Mouse (Mus musculus): Measurements from ENCODE around the gene Zmiz1. TPM values are rescaled to one million over a fixed set of nuclear protein-coding genes. Genes with fewer than 3 reads are reported as not detected.
A peak's percentile ranks its signal among the peaks of the same experiment; 100 is the strongest.

Zmiz1 gene
- polyA plus RNA-seq, 1 experiment from 2014 or later, result 37.4 TPM

- H3K4me2 ChIP-seq (ENCODE audit: low read length), result no peak overlapping the region
- ATAC-seq (replicated peaks; ENCODE audit: low FRiP score, low TSS enrichment, low read depth) (no peak), DNase-seq (ENCODE audit: low spot score) (no peak)
- 83% methylated on average over 2 of the region's 2 CpGs for WGBS
- no peak overlapping the region for H3K4me3 ChIP-seq (ENCODE audit: low read depth, low read length)
- no peaks in the 10 kb centered on the region for H3K27me3 ChIP-seq (replicated peaks; ENCODE audit: control insufficient read depth, insufficient read depth, low read length)
- no peak overlapping the region for H3K27ac ChIP-seq (ENCODE audit: low read depth)
- H3K9ac ChIP-seq (ENCODE audit: low read length), result 0 out of 2 replicates have a peak overlapping the region, but pooled peaks have one; percentile 0
- H3K36me3 ChIP-seq (ENCODE audit: control insufficient read depth, insufficient read depth, low read length), result 0 out of 2 replicates have a peak, but pooled peaks cover 1% of the 10 kb centered on the region
- peaks cover 39% of the 10 kb centered on the region for H3K4me1 ChIP-seq (replicated peaks; ENCODE audit: control insufficient read depth, insufficient read depth, low read length)
- no peaks in the 10 kb centered on the region for H3K9me3 ChIP-seq (ENCODE audit: control insufficient read depth, low read length)
These were observed 249.9 kb downstream of the Zmiz1 start for GRCm38 (mm10) chr14:25708917-25709316.

- no peak overlapping the region for H3K4me3 ChIP-seq (ENCODE audit: low read depth, low read length)
- no peak overlapping the region for H3K9ac ChIP-seq (ENCODE audit: low read length)
- H3K4me1 ChIP-seq (replicated peaks; ENCODE audit: control insufficient read depth, insufficient read depth, low read length), result peaks cover 39% of the 10 kb centered on the region
- H3K36me3 ChIP-seq (ENCODE audit: control insufficient read depth, insufficient read depth, low read length), result peaks cover 13% of the 10 kb centered on the region
- no peak overlapping the region for H3K4me2 ChIP-seq (ENCODE audit: low read length)
- H3K27me3 ChIP-seq (replicated peaks; ENCODE audit: control insufficient read depth, insufficient read depth, low read length), result no peaks in the 10 kb centered on the region
- 26% methylated on average over 4 of the region's 4 CpGs for WGBS
- no peaks in the 10 kb centered on the region for H3K9me3 ChIP-seq (ENCODE audit: control insufficient read depth, low read length)
- ATAC-seq (replicated peaks; ENCODE audit: low FRiP score, low TSS enrichment, low read depth) (no peak), DNase-seq (ENCODE audit: low spot score) (no peak)
- peak overlapping the region; percentile 77 for H3K27ac ChIP-seq (ENCODE audit: low read depth)
These were observed 251.1 kb downstream of the Zmiz1 start for GRCm38 (mm10) chr14:25710073-25710472.

DNA sequence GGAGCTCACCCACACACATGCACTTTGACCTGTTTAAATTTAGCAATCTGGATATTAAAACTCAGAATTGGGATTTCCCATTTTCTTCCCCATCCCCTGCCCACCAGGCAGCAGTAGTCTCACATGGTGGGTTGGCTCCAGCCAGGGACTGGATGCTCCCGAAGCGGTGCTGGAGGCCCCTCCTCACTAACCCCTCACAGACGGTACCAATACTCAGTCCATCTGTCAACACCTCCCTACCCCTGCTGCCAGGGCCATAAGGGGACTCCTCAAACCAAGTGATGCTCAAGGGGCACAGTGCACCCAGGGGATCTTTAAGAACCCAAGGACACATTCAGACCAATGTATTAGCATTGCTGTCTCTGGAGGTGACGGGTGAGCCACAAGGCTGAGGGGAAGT, 251.7 kb downstream of the Zmiz1 start:
- no peak overlapping the region for H3K4me3 ChIP-seq (ENCODE audit: low read depth, low read length)
- DNase-seq (ENCODE audit: low spot score) (no peak), ATAC-seq (replicated peaks; ENCODE audit: low FRiP score, low TSS enrichment, low read depth) (no peak)
- H3K27me3 ChIP-seq (replicated peaks; ENCODE audit: control insufficient read depth, insufficient read depth, low read length), result no peaks in the 10 kb centered on the region
- no peak overlapping the region for H3K4me2 ChIP-seq (ENCODE audit: low read length)
- peaks cover 18% of the 10 kb centered on the region for H3K36me3 ChIP-seq (ENCODE audit: control insufficient read depth, insufficient read depth, low read length)
- peak overlapping the region; percentile 77 for H3K27ac ChIP-seq (ENCODE audit: low read depth)
- H3K9me3 ChIP-seq (ENCODE audit: control insufficient read depth, low read length), result no peaks in the 10 kb centered on the region
- H3K9ac ChIP-seq (ENCODE audit: low read length), result no peak overlapping the region
- 58% methylated on average over 4 of the region's 4 CpGs for WGBS
- peaks cover 39% of the 10 kb centered on the region for H3K4me1 ChIP-seq (replicated peaks; ENCODE audit: control insufficient read depth, insufficient read depth, low read length)

GRCm38 (mm10) chr14:25711177-25711576, 252.2 kb downstream of the Zmiz1 start:
- H3K27ac ChIP-seq (ENCODE audit: low read depth), result peak overlapping the region; percentile 77
- H3K27me3 ChIP-seq (replicated peaks; ENCODE audit: control insufficient read depth, insufficient read depth, low read length), result no peaks in the 10 kb centered on the region
- peaks cover 39% of the 10 kb centered on the region for H3K4me1 ChIP-seq (replicated peaks; ENCODE audit: control insufficient read depth, insufficient read depth, low read length)
- H3K9ac ChIP-seq (ENCODE audit: low read length), result no peak overlapping the region
- no peak overlapping the region for H3K4me2 ChIP-seq (ENCODE audit: low read length)
- no peak overlapping the region for H3K4me3 ChIP-seq (ENCODE audit: low read depth, low read length)
- no peaks in the 10 kb centered on the region for H3K9me3 ChIP-seq (ENCODE audit: control insufficient read depth, low read length)
- 20% methylated on average over 7 of the region's 7 CpGs for WGBS
- DNase-seq (ENCODE audit: low spot score) (peak; percentile 70), ATAC-seq (replicated peaks; ENCODE audit: low FRiP score, low TSS enrichment, low read depth) (peak; percentile 54)
- H3K36me3 ChIP-seq (ENCODE audit: control insufficient read depth, insufficient read depth, low read length), result peaks cover 21% of the 10 kb centered on the region

DNA sequence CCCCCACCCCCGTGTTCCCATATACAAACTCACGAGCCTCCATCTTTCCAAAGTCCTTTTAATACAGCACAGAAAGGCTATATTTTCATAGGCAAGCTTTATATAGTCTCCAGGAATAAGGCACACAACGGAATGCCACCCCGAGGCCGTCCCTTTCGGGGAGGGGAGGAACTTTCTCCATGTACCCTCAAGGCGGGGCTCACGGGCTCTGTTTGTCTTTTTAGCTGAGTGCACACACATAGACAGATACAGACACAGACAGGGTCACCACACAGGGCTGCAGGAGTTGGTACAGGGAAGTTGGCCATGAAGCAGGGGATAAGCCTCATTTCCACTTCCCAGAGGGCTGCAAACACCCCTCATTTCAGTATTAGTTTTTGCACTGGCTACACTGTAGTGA, 252.6 kb downstream of the Zmiz1 start:
- peak; percentile 13; the same call in 1 of the 2 replicates for ATAC-seq (replicated peaks; ENCODE audit: low FRiP score, low TSS enrichment, low read depth)
- Histone ChIP-seq H3K9ac (ENCODE audit: low read length) (0 out of 2 replicates have a peak overlapping the region, but pooled peaks have one; percentile 10), H3K4me3 (ENCODE audit: low read depth, low read length) (no peak overlapping the region), H3K27me3 (replicated peaks; ENCODE audit: control insufficient read depth, insufficient read depth, low read length) (no peaks in the 10 kb centered on the region), H3K9me3 (ENCODE audit: control insufficient read depth, low read length) (no peaks in the 10 kb centered on the region), H3K27ac (ENCODE audit: low read depth) (peak overlapping the region; percentile 77), H3K4me2 (ENCODE audit: low read length) (no peak overlapping the region), H3K36me3 (ENCODE audit: control insufficient read depth, insufficient read depth, low read length) (peaks cover 21% of the 10 kb centered on the region), H3K4me1 (replicated peaks; ENCODE audit: control insufficient read depth, insufficient read depth, low read length) (peaks cover 42% of the 10 kb centered on the region)
- WGBS, result 37% methylated on average over 8 of the region's 8 CpGs
- no peak for DNase-seq (ENCODE audit: low spot score)

DNA sequence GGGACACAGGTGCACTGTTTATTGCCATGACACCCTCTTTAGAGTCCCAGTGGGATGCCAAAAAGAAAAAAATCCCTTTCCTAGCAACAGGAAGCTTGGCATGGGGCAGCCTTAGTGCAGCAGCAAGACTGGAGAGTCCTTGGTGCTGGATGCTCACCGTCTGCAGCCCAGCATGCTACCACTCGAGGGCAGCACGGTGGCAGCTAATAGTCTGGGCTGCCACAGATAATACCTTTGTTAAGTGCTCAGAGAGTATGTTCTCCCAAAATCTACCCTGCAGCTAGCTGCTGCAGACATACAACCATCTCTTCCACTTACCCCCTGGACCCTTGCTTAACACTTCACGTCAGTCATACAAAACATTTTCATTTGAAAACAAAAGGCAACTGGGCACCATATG, 254.5 kb downstream of the Zmiz1 start:
- Histone ChIP-seq H3K9me3 (ENCODE audit: control insufficient read depth, low read length) (no peaks in the 10 kb centered on the region), H3K27ac (ENCODE audit: low read depth) (no peak overlapping the region), H3K4me1 (replicated peaks; ENCODE audit: control insufficient read depth, insufficient read depth, low read length) (peaks cover 50% of the 10 kb centered on the region), H3K36me3 (ENCODE audit: control insufficient read depth, insufficient read depth, low read length) (peaks cover 21% of the 10 kb centered on the region), H3K4me2 (ENCODE audit: low read length) (no peak overlapping the region), H3K4me3 (ENCODE audit: low read depth, low read length) (no peak overlapping the region), H3K27me3 (replicated peaks; ENCODE audit: control insufficient read depth, insufficient read depth, low read length) (no peaks in the 10 kb centered on the region), H3K9ac (ENCODE audit: low read length) (no peak overlapping the region)
- 31% methylated on average over 4 of the region's 4 CpGs for WGBS
- ATAC-seq (replicated peaks; ENCODE audit: low FRiP score, low TSS enrichment, low read depth) (no peak), DNase-seq (ENCODE audit: low spot score) (no peak)

Small RNAs within 50 kb of the gene (microRNA-seq; reads per million reads assigned to microRNA genes)
- 5.7 reads per million, percentile 34 among the genes with 10 or more reads in this experiment for gene Mir3075

Other genes with a start within 250 kb of the Zmiz1 start
- 71.2 and 71.4 TPM in 2 replicates for gene Ppif, start 235.0 kb downstream of the Zmiz1 start, polyA plus RNA-seq (2014; fragmentation: Nextera tagmentation; extraction: Ambion mirVana)